ENCODE assay signal across 8 mouse cellular contexts in genomic region chr1:44042555-44042915, GRCm38 (mm10). TPM values are rescaled to one million over a fixed set of nuclear protein-coding genes. Genes with fewer than 3 reads are reported as not detected.
DNase-seq lines count a peak whose midpoint lies in the region; ATAC-seq and TF ChIP-seq lines count a peak whose summit lies in the region.
"Had no signal": no experiment of that assay in that cellular context is flagged by ENCODE, and none has a peak within 500 bp of the region (broad histone marks: within the 10 kb centered on the region; RNA-seq: fewer than 3 reads in every experiment).

No protein-coding gene starts in this region.

- H3K9ac ChIP-seq in lung, postnatal 0 days (replicated peaks; ENCODE audit: low read depth), result no peak overlapping the region
- peak overlapping the region; percentile 50 for H3K9ac ChIP-seq in forebrain, embryonic 12.5 days
- H3K9ac ChIP-seq in limb, embryonic 15.5 days, result peak overlapping the region; percentile 43; the same call in 1 of the 2 replicates
- H3K9ac ChIP-seq in stomach, embryonic 14.5 days (replicated peaks; ENCODE audit: low read depth, low read length), result peak overlapping the region; percentile 7; the same call in 1 of the 2 replicates

- ATAC-seq in lung, postnatal 0 days, result no peak
- peak; percentile 79 for ATAC-seq in forebrain, embryonic 12.5 days (ENCODE audit: low FRiP score)
- ATAC-seq in limb, embryonic 15.5 days (ENCODE audit: insufficient number of reproducible peaks, low FRiP score, low TSS enrichment, low read depth), result no peak
- no peak; the same call in 1 of the 2 replicates for ATAC-seq in stomach, embryonic 14.5 days (ENCODE audit: insufficient number of reproducible peaks, insufficient read depth, low FRiP score, low read depth)

- H3K27ac ChIP-seq in lung, postnatal 0 days (ENCODE audit: low read length), result no peak overlapping the region
- H3K27ac ChIP-seq in forebrain, embryonic 12.5 days, result no peak overlapping the region
- no peak overlapping the region for H3K27ac ChIP-seq in limb, embryonic 15.5 days
- H3K27ac ChIP-seq in stomach, embryonic 14.5 days (ENCODE audit: low read length), result no peak overlapping the region

- H3K9me3 ChIP-seq in lung, postnatal 0 days (ENCODE audit: low read length), result no peaks in the 10 kb centered on the region
- H3K9me3 ChIP-seq in forebrain, embryonic 12.5 days, result no peaks in the 10 kb centered on the region
- no peaks in the 10 kb centered on the region for H3K9me3 ChIP-seq in limb, embryonic 15.5 days
- no peaks in the 10 kb centered on the region for H3K9me3 ChIP-seq in stomach, embryonic 14.5 days (ENCODE audit: control insufficient read depth, low read depth, low read length)

- no peak for DNase-seq in lung, postnatal 0 days (ENCODE audit: low spot score)
- no peak for DNase-seq in lung, postnatal 36 days
- DNase-seq in layer of hippocampus, adult 8-10 months (ENCODE audit: low spot score in 2 of 2), result no peak
- no peak for DNase-seq in urinary bladder, postnatal 14 days (ENCODE audit: low spot score)

- WGBS in lung, postnatal 0 days, result 10% methylated on average over 6 of the region's 6 CpGs
- WGBS in forebrain, embryonic 12.5 days, result 4% methylated on average over 6 of the region's 6 CpGs
- 2% methylated on average over 6 of the region's 6 CpGs for WGBS in limb, embryonic 15.5 days
- WGBS in stomach, embryonic 14.5 days, result 3% methylated on average over 6 of the region's 6 CpGs

- peak overlapping the region; percentile 35 for H3K4me3 ChIP-seq in lung, postnatal 0 days (ENCODE audit: low read depth, low read length)
- peak overlapping the region; percentile 42 for H3K4me3 ChIP-seq in forebrain, embryonic 12.5 days (replicated peaks)
- peak overlapping the region; percentile 47 for H3K4me3 ChIP-seq in limb, embryonic 15.5 days
- peak overlapping the region; percentile 33 for H3K4me3 ChIP-seq in stomach, embryonic 14.5 days (ENCODE audit: low read depth, low read length)

- H3K4me1 ChIP-seq in lung, postnatal 0 days (ENCODE audit: insufficient read depth, low read depth, low read length), result no peaks in the 10 kb centered on the region
- H3K4me1 ChIP-seq in forebrain, embryonic 12.5 days, result 0 out of 2 replicates have a peak, but pooled peaks cover 6% of the 10 kb centered on the region
- no peaks in the 10 kb centered on the region for H3K4me1 ChIP-seq in limb, embryonic 15.5 days
- no peaks in the 10 kb centered on the region for H3K4me1 ChIP-seq in stomach, embryonic 14.5 days (ENCODE audit: control insufficient read depth, insufficient read depth, low read length)

- peak overlapping the region; percentile 67 for H3K4me2 ChIP-seq in lung, postnatal 0 days (replicated peaks; ENCODE audit: low read depth, low read length)
- peak overlapping the region; percentile 62 for H3K4me2 ChIP-seq in forebrain, embryonic 12.5 days
- H3K4me2 ChIP-seq in limb, embryonic 15.5 days, result peak overlapping the region; percentile 77
- H3K4me2 ChIP-seq in stomach, embryonic 14.5 days (replicated peaks; ENCODE audit: low read depth, low read length), result peak overlapping the region; percentile 69

- no peaks in the 10 kb centered on the region for H3K27me3 ChIP-seq in lung, postnatal 0 days (replicated peaks; ENCODE audit: insufficient read depth, low read length)
- no peaks in the 10 kb centered on the region for H3K27me3 ChIP-seq in forebrain, embryonic 12.5 days
- H3K27me3 ChIP-seq in limb, embryonic 15.5 days, result no peaks in the 10 kb centered on the region
- no peaks in the 10 kb centered on the region for H3K27me3 ChIP-seq in stomach, embryonic 14.5 days (ENCODE audit: control insufficient read depth, insufficient read depth, low read length)

- no peak for TF ChIP-seq CTCF in lung, postnatal 0 days (IDR thresholded peaks at IDR 0.05)

- TF ChIP-seq EP300 in lung, postnatal 0 days (IDR thresholded peaks at IDR 0.05), result no peak

- no peaks in the 10 kb centered on the region for H3K36me3 ChIP-seq in lung, postnatal 0 days (ENCODE audit: insufficient read depth, low read length)
- H3K36me3 ChIP-seq in forebrain, embryonic 12.5 days (replicated peaks), result no peaks in the 10 kb centered on the region
- no peaks in the 10 kb centered on the region for H3K36me3 ChIP-seq in limb, embryonic 15.5 days
- no peaks in the 10 kb centered on the region for H3K36me3 ChIP-seq in stomach, embryonic 14.5 days (ENCODE audit: control insufficient read depth, insufficient read depth, low read length)

RNA-seq across cellular contexts. Expression of gene Gm8251, which starts 19.2 kb away (rescaled TPM):
- polyA plus RNA-seq in lung, postnatal 0 days (2015; fragmentation: Nextera tagmentation; extraction: Ambion mirVana), result 0.04 TPM in 1 of 2 replicates, not detected in the other
- polyA plus RNA-seq in forebrain, embryonic 12.5 days (2016; fragmentation: Nextera tagmentation; extraction: Ambion mirVana), result 0.14 and 0.29 TPM in 2 replicates
- 0.04 and 0.06 TPM in 2 replicates for polyA plus RNA-seq in limb, embryonic 15.5 days (2015; fragmentation: Nextera tagmentation; extraction: Ambion mirVana)
- polyA plus RNA-seq in stomach, embryonic 14.5 days (2014; fragmentation: Nextera tagmentation; extraction: Ambion mirVana), result 0.14 and 0.23 TPM in 2 replicates
- not detected for total RNA-seq in layer of hippocampus, adult 8-10 months (2022)
- total RNA-seq: left cerebral cortex, postnatal 14 days had no signal

RNA-seq across cellular contexts. Expression of gene Mettl21c, which starts 22.7 kb away (rescaled TPM):
- polyA plus RNA-seq in lung, postnatal 0 days (2015; fragmentation: Nextera tagmentation; extraction: Ambion mirVana), result 0.30 and 0.38 TPM in 2 replicates
- 0.88 and 1.5 TPM in 2 replicates for polyA plus RNA-seq in forebrain, embryonic 12.5 days (2016; fragmentation: Nextera tagmentation; extraction: Ambion mirVana)
- polyA plus RNA-seq in limb, embryonic 15.5 days (2015; fragmentation: Nextera tagmentation; extraction: Ambion mirVana), result 0.51 and 1.3 TPM in 2 replicates
- 0.48 and 0.88 TPM in 2 replicates for polyA plus RNA-seq in stomach, embryonic 14.5 days (2014; fragmentation: Nextera tagmentation; extraction: Ambion mirVana)
- under 1 TPM in 2 of 4 experiments, not detected in 2; 0.12 to 0.25 TPM for total RNA-seq in layer of hippocampus, adult 8-10 months (2022)
- total RNA-seq: left cerebral cortex, postnatal 14 days had no signal

RNA-seq across cellular contexts. Expression of gene Tex30, which starts 59.7 kb away (rescaled TPM):
- polyA plus RNA-seq in lung, postnatal 0 days (2015; fragmentation: Nextera tagmentation; extraction: Ambion mirVana), result 33.5 and 36.0 TPM in 2 replicates
- polyA plus RNA-seq in forebrain, embryonic 12.5 days (2016; fragmentation: Nextera tagmentation; extraction: Ambion mirVana), result 106 and 109 TPM in 2 replicates
- polyA plus RNA-seq in limb, embryonic 15.5 days (2015; fragmentation: Nextera tagmentation; extraction: Ambion mirVana), result 56.0 and 65.7 TPM in 2 replicates
- polyA plus RNA-seq in stomach, embryonic 14.5 days (2014; fragmentation: Nextera tagmentation; extraction: Ambion mirVana), result 73.4 and 77.6 TPM in 2 replicates
- 1 to 10 TPM; 6.7 to 8.2 (median 7.4) TPM for total RNA-seq in layer of hippocampus, adult 8-10 months (2022)
